Mouse (Mus musculus): ENCODE data around the gene Vav2. TPM values are rescaled to one million over a fixed set of nuclear protein-coding genes. Genes with fewer than 3 reads are reported as not detected.

The Vav2 gene
- total and polyA plus RNA-seq, 3 experiments: 11.3 to 12.5 (median 11.9) TPM

GRCm38 (mm10) chr2:27394158-27394832, 32.5 kb downstream of the Vav2 start:
- H3K4me1 ChIP-seq (ENCODE audit: control insufficient read depth, insufficient read depth, low read length): 0 out of 2 replicates have a peak, but pooled peaks cover 1% of the 10 kb centered on the region
- no peak overlapping the region for H3K27ac ChIP-seq
- no peaks in the 10 kb centered on the region for H3K79me2 ChIP-seq (replicated peaks; ENCODE audit: control insufficient read depth, insufficient read depth, low read length)
- TF ChIP-seq POLR2A (IDR thresholded peaks at IDR 0.05; ENCODE audit: insufficient read depth, low read depth, low read length) (no peak), EP300 (IDR thresholded peaks at IDR 0.05; ENCODE audit: insufficient read depth, low read depth, low read length) (no peak), CTCF (IDR thresholded peaks at IDR 0.05) (no peak)
- 73% methylated on average over 10 of the region's 10 CpGs for WGBS
- intact Hi-C loops (cut with DNase I): no loop called here
- no peak overlapping the region for H3K9ac ChIP-seq (ENCODE audit: low read depth, low read length)
- no peak for DNase-seq
- H3K4me3 ChIP-seq: no peak overlapping the region
- no peaks in the 10 kb centered on the region for H3K36me3 ChIP-seq (ENCODE audit: control insufficient read depth, insufficient read depth, low read length)
- no peaks in the 10 kb centered on the region for H3K27me3 ChIP-seq (ENCODE audit: control insufficient read depth, insufficient read depth, low read length)

DNA sequence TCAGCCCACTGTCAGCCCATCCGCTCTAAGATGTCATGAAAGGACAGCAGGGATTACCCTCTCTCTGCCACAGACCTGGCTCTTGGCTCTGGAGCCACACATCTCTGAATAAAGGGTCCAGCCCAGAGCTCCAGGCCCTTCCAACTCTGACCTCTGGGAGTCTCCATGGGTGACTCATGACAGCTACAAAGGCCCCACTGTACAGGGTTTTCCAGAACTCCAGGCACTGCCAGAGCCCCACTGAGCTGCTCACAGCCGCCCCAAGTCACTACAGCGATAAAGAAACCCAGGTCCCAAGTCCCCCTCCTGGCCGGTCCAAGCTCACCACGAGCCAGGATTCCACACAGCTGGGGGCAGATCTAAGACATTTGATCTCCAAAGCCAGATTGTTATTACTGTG, 34.6 kb downstream of the Vav2 start:
- Histone ChIP-seq H3K9ac (ENCODE audit: low read depth, low read length) (no peak overlapping the region), H3K4me3 (no peak overlapping the region)

GRCm38 (mm10) chr2:27390775-27391174, 36.1 kb downstream of the Vav2 start:
- Histone ChIP-seq H3K27ac (no peak overlapping the region), H3K9ac (ENCODE audit: low read depth, low read length) (no peak overlapping the region), H3K79me2 (replicated peaks; ENCODE audit: control insufficient read depth, insufficient read depth, low read length) (no peaks in the 10 kb centered on the region), H3K27me3 (ENCODE audit: control insufficient read depth, insufficient read depth, low read length) (no peaks in the 10 kb centered on the region), H3K36me3 (ENCODE audit: control insufficient read depth, insufficient read depth, low read length) (no peaks in the 10 kb centered on the region), H3K4me1 (ENCODE audit: control insufficient read depth, insufficient read depth, low read length) (0 out of 2 replicates have a peak, but pooled peaks cover 1% of the 10 kb centered on the region), H3K4me3 (no peak overlapping the region)
- intact Hi-C loops (cut with DNase I): no loop called here
- 55% methylated on average over 4 of the region's 4 CpGs for WGBS
- TF ChIP-seq CTCF (IDR thresholded peaks at IDR 0.05): no peak
- no peak for TF ChIP-seq EP300 (IDR thresholded peaks at IDR 0.05; ENCODE audit: insufficient read depth, low read depth, low read length)
- TF ChIP-seq POLR2A (IDR thresholded peaks at IDR 0.05; ENCODE audit: insufficient read depth, low read depth, low read length): no peak
- DNase-seq: no peak

More for the DNA sequence above, 34.6 kb downstream of the Vav2 start:
- no peaks in the 10 kb centered on the region for H3K79me2 ChIP-seq (replicated peaks; ENCODE audit: control insufficient read depth, insufficient read depth, low read length)
- H3K4me1 ChIP-seq (ENCODE audit: control insufficient read depth, insufficient read depth, low read length): 0 out of 2 replicates have a peak, but pooled peaks cover 1% of the 10 kb centered on the region
- WGBS: 59% methylated on average over 5 of the region's 5 CpGs
- no peaks in the 10 kb centered on the region for H3K36me3 ChIP-seq (ENCODE audit: control insufficient read depth, insufficient read depth, low read length)
- DNase-seq: peak in 1 of 2 experiments; percentile 55
- intact Hi-C loops (cut with DNase I): no loop called here
- TF ChIP-seq EP300 (IDR thresholded peaks at IDR 0.05; ENCODE audit: insufficient read depth, low read depth, low read length): no peak
- TF ChIP-seq CTCF (IDR thresholded peaks at IDR 0.05): no peak
- no peak for TF ChIP-seq POLR2A (IDR thresholded peaks at IDR 0.05; ENCODE audit: insufficient read depth, low read depth, low read length)
- no peaks in the 10 kb centered on the region for H3K27me3 ChIP-seq (ENCODE audit: control insufficient read depth, insufficient read depth, low read length)
- H3K27ac ChIP-seq: no peak overlapping the region

GRCm38 (mm10) chr2:27390325-27390724, 36.5 kb downstream of the Vav2 start:
- 0 out of 2 replicates have a peak, but pooled peaks cover 1% of the 10 kb centered on the region for H3K4me1 ChIP-seq (ENCODE audit: control insufficient read depth, insufficient read depth, low read length)
- intact Hi-C loops (cut with DNase I): no loop called here

DNA sequence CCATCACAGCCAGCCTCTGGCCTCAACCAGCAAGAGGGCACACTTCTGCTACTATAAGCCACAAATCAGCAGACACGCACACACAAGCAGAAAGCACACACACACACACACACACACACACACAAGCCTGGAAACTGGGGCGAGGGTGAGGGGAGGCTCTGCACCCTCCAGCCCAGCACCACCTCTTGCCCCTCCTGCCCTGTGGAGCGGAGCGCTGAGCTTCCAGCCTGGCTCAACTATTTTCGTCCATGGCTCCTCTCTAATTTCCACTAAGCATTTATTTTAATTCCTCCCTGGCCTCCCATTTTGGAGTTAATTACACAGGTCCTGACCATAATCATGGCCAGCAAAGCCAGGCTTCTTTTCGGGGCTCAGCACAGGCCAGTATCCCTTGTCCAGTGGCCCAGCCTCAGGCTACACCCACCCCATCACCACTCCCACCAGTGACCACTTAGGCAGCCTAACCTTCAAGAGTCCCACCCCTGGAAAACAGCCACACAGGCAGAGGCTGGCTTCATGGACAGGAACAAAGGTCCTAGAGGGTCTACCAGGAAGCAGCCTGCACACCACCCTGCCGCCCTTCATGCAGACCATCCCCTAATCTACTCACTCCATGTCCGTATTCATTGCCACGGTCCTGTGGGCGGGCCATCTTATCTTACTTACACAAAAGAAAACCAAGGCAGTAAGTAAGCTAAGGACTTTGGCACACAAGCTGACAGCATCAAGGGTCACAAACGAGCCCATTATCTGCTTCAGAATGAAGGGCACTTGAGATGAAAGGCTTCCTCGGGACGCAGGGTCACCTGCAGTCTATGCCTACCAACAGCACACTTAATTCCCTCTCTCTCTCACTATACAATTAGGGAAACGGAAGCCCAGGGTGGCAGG, 37.3 kb downstream of the Vav2 start:
- H3K9ac ChIP-seq (ENCODE audit: low read depth, low read length): no peak overlapping the region
- WGBS: 65% methylated on average over 14 of the region's 14 CpGs
- 0 out of 2 replicates have a peak, but pooled peaks cover 1% of the 10 kb centered on the region for H3K4me1 ChIP-seq (ENCODE audit: control insufficient read depth, insufficient read depth, low read length)
- H3K4me3 ChIP-seq: no peak overlapping the region
- intact Hi-C loops (cut with DNase I): no loop called here
- no peaks in the 10 kb centered on the region for H3K27me3 ChIP-seq (ENCODE audit: control insufficient read depth, insufficient read depth, low read length)
- no peak for DNase-seq
- no peak for TF ChIP-seq POLR2A (IDR thresholded peaks at IDR 0.05; ENCODE audit: insufficient read depth, low read depth, low read length)
- no peak for TF ChIP-seq CTCF (IDR thresholded peaks at IDR 0.05)
- H3K27ac ChIP-seq: no peak overlapping the region
- H3K79me2 ChIP-seq (replicated peaks; ENCODE audit: control insufficient read depth, insufficient read depth, low read length): no peaks in the 10 kb centered on the region
- H3K36me3 ChIP-seq (ENCODE audit: control insufficient read depth, insufficient read depth, low read length): no peaks in the 10 kb centered on the region

More at GRCm38 (mm10) chr2:27390325-27390724, 36.5 kb downstream of the Vav2 start:
- no peaks in the 10 kb centered on the region for H3K79me2 ChIP-seq (replicated peaks; ENCODE audit: control insufficient read depth, insufficient read depth, low read length)
- no peaks in the 10 kb centered on the region for H3K36me3 ChIP-seq (ENCODE audit: control insufficient read depth, insufficient read depth, low read length)
- TF ChIP-seq EP300 (IDR thresholded peaks at IDR 0.05; ENCODE audit: insufficient read depth, low read depth, low read length): no peak
- TF ChIP-seq CTCF (IDR thresholded peaks at IDR 0.05): no peak
- no peak for TF ChIP-seq POLR2A (IDR thresholded peaks at IDR 0.05; ENCODE audit: insufficient read depth, low read depth, low read length)
- H3K9ac ChIP-seq (ENCODE audit: low read depth, low read length): no peak overlapping the region
- DNase-seq: no peak
- H3K4me3 ChIP-seq: no peak overlapping the region
- no peaks in the 10 kb centered on the region for H3K27me3 ChIP-seq (ENCODE audit: control insufficient read depth, insufficient read depth, low read length)
- no peak overlapping the region for H3K27ac ChIP-seq
- 77% methylated on average over 8 of the region's 8 CpGs for WGBS
